ENCODE assay signal across 8 mouse cellular contexts in genomic region chr12:81630520-81630914, GRCm38 (mm10). TPM values are rescaled to one million over a fixed set of nuclear protein-coding genes. Genes with fewer than 3 reads are reported as not detected.
A peak's percentile ranks its signal among the peaks of the same experiment; 100 is the strongest.
DNase-seq lines count a peak whose midpoint lies in the region; ATAC-seq and TF ChIP-seq lines count a peak whose summit lies in the region.

No protein-coding gene starts in this region.

- no peak for TF ChIP-seq EP300 in liver, embryonic 14.5 days (IDR thresholded peaks at IDR 0.05; ENCODE audit: low read depth)

- H3K4me3 ChIP-seq in liver, embryonic 14.5 days (ENCODE audit: insufficient read depth in 1 of 2, low read depth in 2 of 2, low read length in 2 of 2), result no peak overlapping the region
- peak overlapping the region; percentile 59 for H3K4me3 ChIP-seq in olfactory bulb, adult 2 months (ENCODE audit: insufficient read depth, low read depth, low read length)

- H3K9me3 ChIP-seq in liver, embryonic 14.5 days (ENCODE audit: control insufficient read depth, low read length), result no peaks in the 10 kb centered on the region

- no peak for TF ChIP-seq POLR2A in olfactory bulb, adult 2 months (IDR thresholded peaks at IDR 0.05; ENCODE audit: insufficient read depth, low read depth, low read length)

- no peak for TF ChIP-seq CTCF in liver, embryonic 14.5 days (IDR thresholded peaks at IDR 0.05; ENCODE audit: low read depth)
- no peak for TF ChIP-seq CTCF in olfactory bulb, adult 2 months (IDR thresholded peaks at IDR 0.05; ENCODE audit: insufficient read depth, low read depth, low read length)

- H3K4me1 ChIP-seq in liver, embryonic 14.5 days (replicated peaks; ENCODE audit: control insufficient read depth in 2 of 2, insufficient read depth in 2 of 2, low read length in 1 of 2), result peaks cover 0 to 2% of the 10 kb centered on the region in 2 experiments; a peak in 2 of 4 replicates
- peaks cover 3% of the 10 kb centered on the region; the same call in 1 of the 2 replicates for H3K4me1 ChIP-seq in olfactory bulb, adult 2 months (ENCODE audit: control insufficient read depth, insufficient read depth, low read length)

- peaks cover 40% of the 10 kb centered on the region for H3K27me3 ChIP-seq in liver, embryonic 14.5 days (ENCODE audit: control insufficient read depth, insufficient read depth, low read length)

- no peak for ATAC-seq in liver, embryonic 14.5 days (ENCODE audit: insufficient read depth)
- no peak for ATAC-seq in erythroblast, adult 5-6 weeks (replicated peaks; ENCODE audit: low FRiP score, poor library complexity, severe bottlenecking)

- H3K36me3 ChIP-seq in liver, embryonic 14.5 days (replicated peaks; ENCODE audit: control insufficient read depth, insufficient read depth, low read depth), result no peaks in the 10 kb centered on the region

- 4% methylated on average over 16 of the region's 16 CpGs for WGBS in liver, embryonic 14.5 days (ENCODE audit: insufficient replicate concordance)
- 3% methylated on average over 16 of the region's 16 CpGs for WGBS in olfactory bulb, adult 2 months

- no peak overlapping the region for H3K27ac ChIP-seq in liver, embryonic 14.5 days
- H3K27ac ChIP-seq in olfactory bulb, adult 2 months (ENCODE audit: insufficient read depth, low read depth, low read length), result no peak overlapping the region

- DNase-seq in embryo, embryonic 10 days (ENCODE audit: low spot score), result peak; percentile 48
- DNase-seq in embryo, embryonic 9.5 days (ENCODE audit: extremely low spot score), result no peak
- peak; percentile 13 for DNase-seq in embryo, embryonic 11.5 days (ENCODE audit: low read depth, low spot score)
- peak; percentile 17 to 28 for DNase-seq in gastrocnemius, postnatal 4 days (ENCODE audit: low spot score in 2 of 2)
- DNase-seq in kidney, postnatal 14 days, result peak; percentile 7
- no peak for DNase-seq in liver, embryonic 14.5 days (ENCODE audit: low read depth in 3 of 3, low spot score in 3 of 3)

- H3K9ac ChIP-seq in liver, embryonic 14.5 days (replicated peaks), result no peak overlapping the region

- peak overlapping the region; percentile 50 for H3K4me2 ChIP-seq in liver, embryonic 14.5 days (ENCODE audit: low read depth)

RNA-seq across cellular contexts. Expression of gene Ttc9, which starts 0.5 kb away (rescaled TPM):
- total RNA-seq in gastrocnemius, postnatal 4 days (2021), result 10 to 100 TPM; 27.3 to 31.0 TPM
- 0.02 and 0.03 TPM in 2 replicates for polyA plus RNA-seq in liver, embryonic 14.5 days (2012; rRNA removed)
- polyA plus RNA-seq in liver, embryonic 14.5 days (2014; fragmentation: Nextera tagmentation; extraction: Ambion mirVana), result 0.05 TPM in 1 of 2 replicates, not detected in the other
- polyA plus RNA-seq in olfactory bulb, adult 2 months (2012; ENCODE audit: insufficient read depth, insufficient read length, low replicate concordance, missing spikeins), result not detected in 2 replicates
- not detected in 2 replicates for total RNA-seq in erythroblast, adult 5-6 weeks (2015; ENCODE audit: low replicate concordance)
- not detected in 2 replicates for total RNA-seq in erythroblast, adult 5-6 weeks (2017; ENCODE audit: low replicate concordance)

RNA-seq across cellular contexts. Expression of gene Med6, which starts 35.7 kb away (rescaled TPM):
- total RNA-seq in gastrocnemius, postnatal 4 days (2021), result 10 to 100 TPM; 25.8 to 27.0 TPM
- polyA plus RNA-seq in liver, embryonic 14.5 days (2012; rRNA removed), result 14.1 and 27.2 TPM in 2 replicates
- polyA plus RNA-seq in liver, embryonic 14.5 days (2014; fragmentation: Nextera tagmentation; extraction: Ambion mirVana), result 35.8 and 38.7 TPM in 2 replicates
- polyA plus RNA-seq in olfactory bulb, adult 2 months (2012; ENCODE audit: insufficient read depth, insufficient read length, low replicate concordance, missing spikeins), result not detected in 2 replicates
- total RNA-seq in erythroblast, adult 5-6 weeks (2015; ENCODE audit: low replicate concordance), result 1.9 and 18.6 TPM in 2 replicates
- 31.6 and 48.1 TPM in 2 replicates for total RNA-seq in erythroblast, adult 5-6 weeks (2017; ENCODE audit: low replicate concordance)

Comparison
In these comparisons a context has a peak if more than half of its experiments do, and no peak if none do; other contexts are left out.
1. DNase-seq: peak in embryo, embryonic 10 days (single experiment), embryo, embryonic 11.5 days (single experiment), gastrocnemius, postnatal 4 days (2 of 2) and kidney, postnatal 14 days (single experiment); none in embryo, embryonic 9.5 days (single experiment) and liver, embryonic 14.5 days (0 of 3).
2. RNA of gene Ttc9, which starts 0.5 kb away (total RNA-seq): 27.3 to 31.0 TPM in gastrocnemius, postnatal 4 days; not detected in erythroblast, adult 5-6 weeks; every median in the first group is over 10 times any median in the second.